Mouse (Mus musculus) heart, adult 9 months (tissue): ENCODE measurements around the gene Sema4b.
A peak's percentile ranks its signal among the peaks of the same experiment; 100 is the strongest.

ENCODE experiments used
- DNase-seq, 2 experiments: peaks; one replicate each; pipeline ENCODE4 v3.0.0; 2022; ENCODE audit warnings: low spot score in 2 of 2

Gene Sema4b

DNA sequence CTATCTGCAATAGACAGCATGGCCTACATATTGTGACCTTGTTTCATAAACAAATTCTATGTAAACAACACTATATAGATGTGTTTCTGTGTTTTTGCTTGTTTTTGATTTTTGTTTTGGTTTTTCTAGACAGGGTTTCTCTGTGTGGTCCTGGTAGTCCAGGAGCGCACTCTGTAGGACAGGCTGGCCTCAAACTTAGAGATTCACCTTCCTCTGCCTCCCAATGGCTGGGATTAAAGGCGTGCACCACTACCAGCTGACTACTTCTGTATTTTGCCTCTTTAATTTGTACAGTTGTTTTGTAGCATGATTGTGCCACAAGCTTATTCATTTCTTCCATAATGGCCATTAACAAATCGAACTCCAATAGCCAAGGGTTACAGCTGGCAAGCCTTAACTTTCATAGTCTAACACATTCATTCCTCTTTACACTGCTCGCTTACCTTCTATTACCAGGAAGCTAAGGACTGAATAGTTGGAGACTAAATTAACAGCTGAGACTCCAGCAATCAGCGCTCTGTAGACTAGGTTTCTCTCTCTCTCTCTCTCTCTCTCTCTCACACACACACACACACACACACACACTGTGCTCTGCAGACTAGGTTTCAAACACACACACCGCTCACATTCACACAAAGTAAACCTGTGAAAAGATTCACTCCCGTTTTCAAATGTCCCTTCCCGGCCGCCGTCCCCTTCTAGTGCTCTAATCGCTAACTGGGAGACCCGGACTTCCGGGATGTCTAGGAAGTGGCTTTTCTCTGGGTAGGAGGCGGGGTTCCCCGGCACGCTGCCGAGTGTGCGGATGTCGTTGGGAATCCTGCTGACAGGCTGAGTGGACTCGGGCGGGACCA is 82.5 kb downstream of the Sema4b start, which contains the start of gene Vps33b:
Gene Vps33b, plus strand, starts transcription at position 753 of the 854 bp plus-strand sequence.
- peak; percentile 95 for DNase-seq

DNA sequence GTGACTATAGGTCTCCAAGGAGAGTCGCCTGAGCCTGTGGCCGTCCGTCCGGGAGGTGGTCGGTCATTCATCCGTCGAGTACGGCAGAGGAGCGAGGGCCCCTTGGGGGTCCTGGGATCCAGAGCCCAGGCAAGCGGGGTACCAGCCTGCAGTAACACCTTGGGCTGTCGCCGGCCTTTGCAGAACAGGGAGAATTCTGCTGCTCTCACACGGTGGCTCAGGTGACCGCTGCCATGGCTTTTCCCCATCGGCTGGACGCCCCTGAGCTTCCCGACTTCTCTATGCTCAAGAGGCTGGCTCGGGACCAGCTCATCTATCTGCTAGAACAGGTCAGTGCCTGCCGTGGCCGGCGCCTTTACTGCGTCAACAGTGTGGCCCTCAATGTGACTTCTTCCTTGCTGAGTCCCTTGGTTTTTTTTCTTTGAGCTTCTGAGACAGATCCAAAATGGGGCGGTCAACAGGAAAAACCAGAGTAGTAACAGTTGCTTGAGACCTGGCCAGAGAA is 83.2 kb downstream of the Sema4b start:
- DNase-seq = no peak

DNA sequence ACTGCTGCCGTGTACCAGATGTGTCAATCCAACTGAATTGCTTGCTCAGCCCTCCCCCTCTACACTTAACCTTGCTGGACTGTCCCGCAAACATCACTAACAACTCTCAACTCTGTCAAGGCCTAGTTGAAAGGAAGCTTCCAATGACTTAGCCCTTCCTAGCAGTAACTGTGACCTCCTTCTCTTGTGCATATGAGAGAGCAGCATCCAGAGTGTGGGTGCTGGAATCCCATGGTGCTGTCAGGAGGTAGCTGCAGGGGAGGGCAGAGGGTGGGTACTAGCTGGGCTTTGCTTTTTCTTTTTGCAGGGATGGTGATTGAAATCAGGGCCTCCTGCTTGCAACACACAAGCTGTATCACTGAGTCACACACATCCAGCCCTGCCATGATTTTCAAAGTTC is 86.8 kb downstream of the Sema4b start:
- DNase-seq = no peak
